Mouse (Mus musculus) left cerebral cortex, adult 2 months (tissue): Measurements from ENCODE around the gene Fgfr2. TPM values are rescaled to one million over a fixed set of nuclear protein-coding genes. Genes with fewer than 3 reads are reported as not detected.

Experiments
- DNase-seq, 2 experiments: peaks; one replicate each; pipeline ENCODE4 v3.0.0; 2021 to 2022; ENCODE audit warnings: low spot score in 2 of 2, mixed read lengths in 1 of 2; ENCODE audit errors: extremely low spot score in 1 of 2
- H3K27ac ChIP-seq: fragments of 200-600 bp; 2 replicates; pipeline ENCODE4 v1.8.1; 2022
- H3K4me3 ChIP-seq: fragments of 200-600 bp; 2 replicates; pipeline ENCODE4 v1.8.1; 2022
- CTCF ChIP-seq: fragments of 200-600 bp; IDR thresholded peaks from 2 replicates; pipeline ENCODE4 v1.8.1; 2022; ENCODE audit warnings: antibody characterized with exemption, mild to moderate bottlenecking, moderate library complexity
- intact Hi-C: fragments of 180-260 bp; cut with DNase I; formaldehyde crosslinking; loops from one replicate; pipeline ENCODE4 v1.15.1; 2025
- total RNA-seq, 2 experiments: library from RNA; stranded (reverse); gene quantifications; 2 replicates each; pipeline ENCODE4 v1.2.3; 2021

The Fgfr2 gene
- total RNA-seq, 2 experiments from 2014 or later, result 47.3 to 47.4 TPM

DNA sequence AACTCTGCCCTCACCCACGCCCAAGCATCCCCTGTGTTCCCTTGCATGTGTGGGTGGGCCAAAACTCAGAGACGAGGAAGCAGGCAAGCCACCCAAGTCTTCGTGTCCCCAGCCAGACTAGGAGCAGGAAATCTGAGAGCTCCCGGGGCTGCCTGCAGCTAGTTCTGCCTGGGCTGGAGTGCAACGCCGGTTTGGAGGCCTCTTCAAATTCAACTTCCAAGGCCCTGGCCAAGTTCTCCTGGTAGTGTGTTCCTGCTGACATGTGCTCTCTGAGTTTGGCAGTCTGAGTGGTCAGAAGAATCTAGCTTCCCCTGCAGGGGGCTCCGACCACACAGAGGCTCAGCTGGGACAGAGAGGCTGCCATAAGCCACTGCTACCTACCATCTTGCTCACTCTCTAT is 2948.6 kb downstream of the Fgfr2 start:
- no peak overlapping the region for H3K27ac ChIP-seq
- intact Hi-C loops, result no loop called here
- DNase-seq, result peak in 1 of 2 experiments; percentile 18
- no peak overlapping the region for H3K4me3 ChIP-seq
- TF ChIP-seq CTCF, result no peak

DNA sequence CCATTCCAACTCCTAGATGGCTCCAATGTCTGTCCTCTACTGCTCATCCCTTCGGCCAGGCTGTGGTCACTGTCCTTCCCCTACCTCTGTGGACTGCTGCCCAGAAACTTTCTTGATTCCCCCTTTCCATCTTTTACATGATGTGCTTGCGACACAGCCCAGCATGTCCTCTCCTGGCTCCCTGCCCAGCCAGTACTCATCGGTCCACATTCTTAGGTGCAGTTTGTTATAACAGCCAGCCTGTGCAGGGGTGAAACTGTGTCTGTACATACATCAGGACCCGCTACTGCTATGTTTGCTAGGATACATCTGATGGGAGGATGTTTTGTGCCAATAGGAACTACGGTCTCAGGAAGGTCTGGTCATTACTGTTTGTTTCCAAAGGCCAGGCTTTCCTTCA is 2949.2 kb downstream of the Fgfr2 start:
- DNase-seq, result no peak
- H3K4me3 ChIP-seq, result no peak overlapping the region
- H3K27ac ChIP-seq, result no peak overlapping the region
- no peak for TF ChIP-seq CTCF
- intact Hi-C loops, result no loop called here

DNA sequence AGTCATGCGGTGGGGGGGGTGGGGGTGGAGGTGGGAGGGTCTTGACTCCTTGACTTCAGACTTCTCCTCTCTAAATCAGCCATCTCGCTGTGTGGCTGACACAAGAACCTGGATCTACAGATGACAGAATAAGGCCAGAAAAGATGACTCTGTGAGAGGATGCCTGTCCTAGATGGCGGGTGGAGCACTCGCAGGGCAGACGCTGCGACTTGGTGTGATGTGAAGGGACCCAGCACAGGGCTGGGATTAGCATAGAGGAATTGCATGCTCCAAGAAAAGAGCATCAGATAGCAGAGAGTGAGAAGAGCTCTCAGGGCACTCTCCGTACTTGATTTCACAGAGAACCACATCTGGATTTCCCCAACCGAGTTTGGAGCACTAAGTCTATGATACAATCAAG is 2953.0 kb downstream of the Fgfr2 start:
- no peak for TF ChIP-seq CTCF
- no peak overlapping the region for H3K27ac ChIP-seq
- no peak for DNase-seq
- intact Hi-C loops, result no loop called here
- no peak overlapping the region for H3K4me3 ChIP-seq

DNA sequence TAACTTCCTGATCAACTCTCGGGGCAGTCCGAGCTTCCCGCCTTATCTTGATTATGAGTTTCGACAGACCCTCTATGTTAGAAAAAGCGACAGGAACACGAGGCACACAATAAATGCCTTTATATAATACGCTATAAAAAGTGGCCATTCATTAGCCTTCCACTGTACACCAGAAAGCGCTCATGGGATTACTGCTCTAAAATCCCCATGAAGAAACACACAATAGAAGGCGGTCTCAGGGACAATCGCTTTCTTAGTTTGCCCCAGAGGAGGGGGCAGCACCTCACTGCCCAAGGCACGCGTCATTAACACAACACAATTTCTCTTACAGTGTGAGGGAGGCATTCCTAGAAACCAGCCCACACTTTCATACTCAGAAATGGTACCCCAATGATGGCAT is 2954.9 kb downstream of the Fgfr2 start:
- intact Hi-C loops, result loop anchor here (10.0 kb wide), 1 partner anchor 513 kb away; no protein-coding TSS in a partner anchor
- no peak for TF ChIP-seq CTCF
- Histone ChIP-seq H3K4me3 (no peak overlapping the region), H3K27ac (no peak overlapping the region)
- DNase-seq, result no peak

DNA sequence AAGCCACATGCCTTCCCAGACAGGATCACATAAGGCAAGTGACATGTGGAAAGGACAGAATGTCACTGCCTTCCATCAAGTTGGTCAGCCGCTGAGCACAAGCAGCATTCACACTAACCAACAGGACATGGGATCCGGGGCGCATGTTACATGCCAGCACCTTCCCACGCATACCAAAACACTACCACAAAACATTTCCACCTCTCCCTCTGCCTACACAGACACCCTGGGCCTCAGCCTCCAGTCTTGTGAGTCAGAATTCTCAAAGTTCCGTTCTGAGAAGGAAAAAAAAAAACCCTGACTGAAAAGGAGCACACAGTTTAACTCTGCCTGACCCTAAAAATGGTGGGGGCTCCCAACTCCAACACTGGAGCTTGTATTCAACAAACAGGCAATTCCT is 2955.9 kb downstream of the Fgfr2 start:
- DNase-seq, result peak in 1 of 2 experiments; percentile 15
- no peak overlapping the region for H3K4me3 ChIP-seq
- no peak overlapping the region for H3K27ac ChIP-seq
- no peak for TF ChIP-seq CTCF
- intact Hi-C loops, result loop anchor here (10.0 kb wide), 1 partner anchor 512 kb away; no protein-coding TSS in a partner anchor

DNA sequence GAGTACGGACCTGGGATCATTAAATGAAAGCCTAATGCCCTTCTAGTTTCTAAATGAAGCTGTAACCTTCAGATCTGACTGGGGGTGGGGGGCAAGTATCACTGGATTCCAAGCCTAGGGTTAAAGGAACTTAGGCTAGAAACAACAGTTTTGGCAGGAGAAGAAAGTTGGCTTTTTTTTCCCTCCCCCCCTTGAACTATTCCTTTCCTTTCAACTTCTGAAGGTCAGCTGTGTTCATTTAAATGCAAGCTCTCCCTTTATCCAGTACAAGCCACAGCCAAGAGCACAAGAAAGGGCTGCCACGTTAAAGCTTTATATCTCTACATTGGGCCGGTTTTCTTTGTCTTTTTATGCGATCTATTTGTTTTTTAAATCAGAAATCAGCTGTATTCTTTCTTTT is 2957.0 kb downstream of the Fgfr2 start:
- no peak for TF ChIP-seq CTCF
- H3K4me3 ChIP-seq, result no peak overlapping the region
- no peak for DNase-seq
- no peak overlapping the region for H3K27ac ChIP-seq
- intact Hi-C loops, result loop anchor here (10.0 kb wide), 1 partner anchor 511 kb away; no protein-coding TSS in a partner anchor

DNA sequence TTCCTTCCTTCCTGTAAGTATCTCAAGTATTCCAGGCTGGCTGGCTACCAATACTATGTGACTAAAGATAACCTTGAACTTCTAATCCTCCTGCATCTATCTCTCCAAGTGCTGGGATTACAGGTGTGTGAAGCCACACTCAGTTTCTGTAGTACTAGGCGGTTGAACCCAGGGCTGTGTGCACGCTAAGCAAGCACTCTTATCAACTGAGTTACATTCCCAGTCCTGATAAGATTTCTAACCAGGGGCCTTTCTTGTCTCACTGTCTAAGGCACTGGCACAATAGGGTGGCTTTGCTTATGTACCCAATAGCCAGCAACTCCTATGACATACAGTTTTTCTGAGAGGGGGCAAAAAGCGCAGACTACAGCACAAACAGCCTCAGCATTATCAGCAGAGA is 2957.7 kb downstream of the Fgfr2 start:
- no peak for TF ChIP-seq CTCF
- Histone ChIP-seq H3K4me3 (no peak overlapping the region), H3K27ac (no peak overlapping the region)
- intact Hi-C loops, result loop anchor here (10.0 kb wide), 1 partner anchor 511 kb away; no protein-coding TSS in a partner anchor
- no peak for DNase-seq

DNA sequence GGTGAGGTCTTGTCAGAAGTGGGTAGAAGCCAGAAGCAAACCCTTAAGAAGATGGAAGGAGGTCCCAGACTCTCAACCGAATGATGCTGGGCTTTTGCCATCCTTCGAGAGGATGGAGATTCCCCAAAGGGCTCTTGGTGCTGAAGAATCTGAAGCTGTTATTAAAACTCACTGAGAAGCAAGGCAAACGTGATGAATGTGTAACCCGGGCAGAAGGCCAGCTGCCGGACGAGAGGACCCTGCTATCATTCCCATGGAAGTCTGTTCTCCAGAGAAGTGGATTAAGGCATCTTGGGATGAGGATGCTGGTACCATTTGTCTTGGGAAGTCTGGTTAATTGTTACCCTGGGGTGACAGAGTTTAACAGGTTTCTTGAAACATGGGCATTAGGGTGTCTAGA is 2960.4 kb downstream of the Fgfr2 start:
- no peak for TF ChIP-seq CTCF
- no peak overlapping the region for H3K4me3 ChIP-seq
- intact Hi-C loops, result loop anchor here (10.0 kb wide), 1 partner anchor 508 kb away; no protein-coding TSS in a partner anchor
- no peak overlapping the region for H3K27ac ChIP-seq
- no peak for DNase-seq

DNA sequence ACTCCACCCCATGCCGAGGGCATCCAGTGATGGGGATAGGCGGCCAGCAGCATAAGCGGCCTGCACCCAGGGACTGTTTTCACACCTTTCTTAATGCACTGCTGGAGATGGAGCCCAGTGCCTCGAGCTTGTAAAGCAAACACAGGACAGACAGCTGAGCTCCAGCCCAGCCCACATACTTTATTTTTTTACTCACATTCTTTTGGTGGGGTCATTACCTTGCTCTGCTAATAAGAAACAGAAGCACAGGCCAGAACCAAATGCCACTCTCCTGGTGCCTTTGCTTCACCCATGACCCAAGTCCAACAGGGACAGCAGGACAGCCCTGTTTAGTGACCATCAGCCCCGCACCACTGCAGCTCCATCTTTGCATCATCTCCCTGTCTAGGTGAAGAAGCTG is 2961.6 kb downstream of the Fgfr2 start:
- intact Hi-C loops, result loop anchor here (10.0 kb wide), 1 partner anchor 507 kb away; no protein-coding TSS in a partner anchor
- no peak for DNase-seq
- no peak overlapping the region for H3K27ac ChIP-seq
- H3K4me3 ChIP-seq, result no peak overlapping the region
- no peak for TF ChIP-seq CTCF

DNA sequence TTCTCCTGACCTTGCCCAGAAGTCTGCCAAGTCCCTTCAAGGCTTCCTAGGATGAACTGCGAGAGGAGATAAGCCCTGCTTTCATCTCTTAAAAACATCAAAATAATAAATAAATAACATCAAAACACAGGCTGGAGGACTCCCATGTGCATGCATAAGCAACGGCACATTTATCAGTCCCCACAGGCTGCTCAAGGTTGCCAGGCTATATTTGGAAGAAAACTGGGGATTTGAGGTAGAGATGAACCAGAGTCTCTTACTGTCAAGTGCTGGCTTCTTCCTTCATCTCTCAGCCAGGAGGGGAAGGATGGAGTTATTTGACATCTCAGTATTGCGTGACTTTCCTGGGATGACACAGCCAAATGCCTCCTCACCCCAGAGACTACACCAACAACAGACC is 2964.3 kb downstream of the Fgfr2 start:
- Histone ChIP-seq H3K4me3 (no peak overlapping the region), H3K27ac (no peak overlapping the region)
- TF ChIP-seq CTCF, result no peak
- no peak for DNase-seq
- intact Hi-C loops, result no loop called here

DNA sequence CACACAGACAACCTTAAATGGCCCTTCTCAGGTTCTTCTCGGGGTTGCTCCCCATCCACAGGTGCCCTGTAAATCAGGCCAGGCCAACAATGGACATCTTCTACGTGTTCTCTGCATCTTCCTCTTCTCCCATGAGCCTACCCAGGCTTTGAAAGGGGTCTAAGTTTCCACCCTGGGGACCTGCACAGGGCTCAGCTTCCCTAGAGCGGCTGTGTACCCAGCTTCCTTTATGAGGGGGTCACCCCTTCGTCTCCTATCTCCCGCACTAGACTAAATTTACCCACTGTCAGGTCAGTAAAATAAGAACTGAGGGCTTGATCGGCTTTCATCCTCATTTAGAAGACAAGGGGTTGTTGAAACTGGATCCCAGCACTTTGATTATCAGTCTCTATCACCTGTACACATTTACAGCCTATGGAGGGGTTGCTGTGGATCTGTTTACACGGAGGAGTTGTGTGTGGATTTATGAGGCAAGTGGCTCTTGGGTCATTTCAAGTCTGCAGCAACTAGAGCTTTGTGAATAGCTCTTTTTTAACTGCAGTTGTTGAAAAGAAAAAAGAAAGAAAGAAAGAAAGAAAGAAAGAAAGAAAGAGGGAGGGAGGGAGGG is 2969.7 kb downstream of the Fgfr2 start:
- no peak for DNase-seq
- no peak overlapping the region for H3K4me3 ChIP-seq
- H3K27ac ChIP-seq, result no peak overlapping the region
- TF ChIP-seq CTCF, result no peak
- intact Hi-C loops, result no loop called here

DNA sequence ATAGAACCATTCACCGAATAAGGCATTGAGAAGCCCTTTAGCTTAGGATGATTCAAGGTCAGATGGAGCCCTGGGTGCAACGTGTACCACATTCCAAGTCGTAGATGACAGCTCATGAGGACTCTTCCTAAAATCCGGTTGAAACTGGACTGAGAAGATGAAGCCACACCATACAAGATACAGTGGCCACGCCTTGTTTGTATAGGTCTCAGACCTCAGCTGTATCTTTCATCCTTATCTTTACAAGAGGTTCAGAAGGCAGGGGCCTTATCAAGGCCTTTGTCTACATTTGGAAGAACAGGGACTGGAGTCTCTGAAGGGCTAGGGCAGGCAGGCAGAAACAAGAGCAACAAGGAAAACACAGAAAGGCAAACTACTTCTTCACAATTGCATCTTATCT is 2974.2 kb downstream of the Fgfr2 start:
- no peak overlapping the region for H3K4me3 ChIP-seq
- no peak for DNase-seq
- no peak overlapping the region for H3K27ac ChIP-seq
- no peak for TF ChIP-seq CTCF
- intact Hi-C loops, result no loop called here

DNA sequence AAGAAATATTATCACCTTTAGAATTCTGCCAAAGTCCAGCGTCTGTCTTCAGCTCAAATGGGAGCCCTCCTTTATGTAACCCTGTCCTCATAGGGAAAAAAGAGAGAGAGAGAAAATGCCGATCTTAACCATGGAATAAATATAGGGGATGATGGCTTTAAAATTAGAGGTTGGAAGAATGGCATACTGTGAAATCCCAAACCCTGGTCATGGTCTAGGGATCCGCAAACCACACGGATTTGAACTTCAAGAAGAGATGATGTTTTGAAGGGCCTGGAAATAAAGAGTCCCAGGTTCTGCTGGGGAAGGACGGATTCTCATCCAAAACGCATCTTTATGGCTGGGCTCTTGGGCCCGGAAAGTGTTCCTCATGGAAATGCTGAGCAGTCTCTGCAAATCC is 2975.9 kb downstream of the Fgfr2 start:
- intact Hi-C loops, result no loop called here
- no peak for TF ChIP-seq CTCF
- Histone ChIP-seq H3K4me3 (no peak overlapping the region), H3K27ac (no peak overlapping the region)
- DNase-seq, result no peak
